Mouse (Mus musculus) kidney, adult 10 weeks (tissue): Measurements from ENCODE around the gene Snx3. TPM values are rescaled to one million over a fixed set of nuclear protein-coding genes. Genes with fewer than 3 reads are reported as not detected.

Experiments
- polyA plus RNA-seq: library from polyadenylated mRNA; stranded (reverse); fragments of 350-450 nt; fragmentation: Illumina TruSeq; extraction: RNeasy Lipid Tissue Mini Kit (QIAGEN cat#74804); gene quantifications from one replicate; pipeline ENCODE4 v1.2.3, GENCODE M21; 2014; ENCODE audit warnings: low read depth, low replicate concordance

Snx3 gene
- polyA plus RNA-seq, result 181 TPM

DNA sequence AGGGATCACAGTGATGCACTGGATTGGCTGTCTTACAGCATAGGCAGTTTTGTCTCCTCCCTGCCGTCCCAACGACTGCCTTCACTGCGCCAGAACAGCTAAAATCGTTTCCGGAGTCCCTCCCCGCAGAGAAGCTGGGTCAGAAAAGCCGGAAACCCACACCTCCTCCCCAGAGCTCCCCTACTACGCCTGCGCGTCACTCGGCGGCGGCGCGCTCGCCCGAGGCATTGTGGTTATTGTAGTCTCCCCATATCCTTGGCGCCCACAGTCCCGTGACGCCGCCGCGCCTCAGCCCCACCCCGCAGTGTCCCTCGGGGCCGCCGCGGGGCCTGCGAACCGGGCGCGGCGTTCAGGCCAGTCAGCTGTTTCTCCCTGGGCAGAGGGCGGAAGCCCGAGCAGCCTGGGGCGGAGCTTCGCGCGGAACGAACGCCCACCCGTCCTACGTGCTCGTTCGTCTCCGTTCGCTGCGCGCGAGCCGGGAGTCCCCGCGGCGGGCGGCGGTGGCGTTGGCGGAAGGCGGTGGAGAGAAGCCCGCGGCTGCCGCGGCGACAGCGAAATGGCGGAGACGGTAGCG, at the start of gene Snx3:
TSS of gene Snx3 (plus strand) at position 256 of the 574 bp plus-strand sequence.

GRCm38 (mm10) chr10:42478341-42478720, 23.5 kb upstream of the Snx3 start, which contains the start of gene Afg1l:
Afg1l (minus strand) TSS chr10:42478565.

GRCm38 (mm10) chr10:42583157-42583872, 81.5 kb downstream of the Snx3 start, which contains the start of the genes Nr2e1 and Ostm1:
Nr2e1 (minus strand) TSS chr10:42583632.
Ostm1 (plus strand) TSS chr10:42583822.

Other genes with a start within 250 kb of the Snx3 start
- 27.0 TPM for gene Foxo3, start 225.3 kb upstream of the Snx3 start, polyA plus RNA-seq
- 26.6 TPM for gene Afg1l, start 23.5 kb upstream of the Snx3 start, polyA plus RNA-seq
- not detected for gene Nr2e1, start 81.6 kb downstream of the Snx3 start, polyA plus RNA-seq
- gene Ostm1, start 81.8 kb downstream of the Snx3 start, polyA plus RNA-seq, result 48.8 TPM